Mouse (Mus musculus) right cerebral cortex, adult 18-20 months (tissue): Measurements from ENCODE around the gene Rabgap1l.
"Not testable (repeated sequence)": the region's sequence is repeated elsewhere in the genome, so short reads cannot be mapped to it uniquely, and the experiment has no call there.

Experiments used
- DNase-seq: peaks from one replicate; pipeline ENCODE4 v3.0.0; 2022; ENCODE audit warnings: mixed read lengths

Rabgap1l gene

DNA sequence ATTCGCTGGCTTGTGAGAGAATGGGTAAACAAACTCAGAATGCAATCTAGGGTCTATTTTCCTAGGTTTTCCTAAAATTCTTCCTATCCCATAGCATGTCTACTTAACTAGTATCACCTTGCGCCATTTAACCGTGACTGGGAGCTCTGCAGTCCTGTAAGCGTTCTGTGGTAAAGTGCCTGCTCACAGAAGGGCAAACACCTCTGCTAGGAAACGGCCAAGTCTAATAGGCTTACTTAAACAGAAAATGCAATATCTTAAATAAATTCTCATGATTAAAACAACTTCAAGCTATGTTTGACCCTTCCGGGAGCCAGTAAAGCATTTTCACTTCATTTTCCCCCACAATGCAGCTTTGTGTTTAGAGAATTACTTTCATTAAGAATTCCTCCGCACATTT lies 484.5 kb downstream of the Rabgap1l start:
- DNase-seq: no peak

DNA sequence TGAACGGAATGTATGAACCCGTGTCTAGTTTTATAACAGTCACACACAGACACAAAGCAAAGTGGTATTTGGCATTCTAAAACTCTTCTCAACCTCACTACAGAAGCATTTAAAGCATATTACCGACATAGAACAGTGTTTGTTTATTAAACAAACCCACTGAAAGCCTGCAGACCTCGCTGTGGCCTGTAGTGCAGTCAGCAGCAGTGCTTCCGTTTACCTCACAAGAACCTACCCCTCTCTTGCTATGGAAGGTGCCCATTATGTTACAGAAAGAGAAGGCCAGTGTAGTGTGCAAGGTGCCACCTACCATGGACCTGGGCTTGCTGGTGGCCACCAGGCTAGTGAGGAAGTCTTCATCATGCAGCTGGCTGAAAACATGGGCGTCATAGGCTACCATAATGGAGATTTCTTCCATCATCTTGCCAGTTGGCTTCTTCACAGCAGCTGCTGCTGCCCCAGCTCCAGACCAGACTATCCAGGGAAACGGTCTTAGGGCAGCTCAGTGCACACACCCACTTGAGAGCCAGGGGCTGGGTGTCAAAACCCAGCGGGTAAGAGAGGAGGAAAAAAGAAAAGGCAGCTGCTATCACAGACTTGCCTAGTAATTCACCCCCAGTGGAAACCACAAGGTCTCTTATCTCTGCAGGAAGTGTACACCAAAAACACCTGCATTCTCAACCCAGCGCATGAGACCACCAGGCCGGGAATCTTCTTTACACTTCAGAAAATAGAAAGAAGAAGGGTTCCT lies 486.0 kb downstream of the Rabgap1l start:
- no peak for DNase-seq

DNA sequence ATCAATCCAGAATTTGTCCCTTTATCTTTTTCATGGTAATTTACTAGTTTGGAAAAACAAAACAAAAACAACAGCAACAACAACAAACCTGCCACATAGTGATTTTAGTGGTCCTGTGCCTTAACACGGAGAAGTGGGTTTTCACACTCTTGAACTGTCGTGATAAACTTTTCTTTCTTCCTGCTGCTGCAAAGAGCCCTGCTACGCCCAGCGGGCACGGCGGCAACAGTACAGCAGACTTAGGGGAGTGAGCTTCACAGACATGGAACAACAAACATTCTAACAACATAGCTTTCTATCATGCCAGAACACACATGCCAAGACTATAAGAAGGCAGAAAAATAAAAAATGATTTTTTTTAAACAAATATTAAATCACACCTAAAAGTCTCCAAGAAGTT lies 486.7 kb downstream of the Rabgap1l start:
- no peak for DNase-seq

- no peak for DNase-seq
These were observed 487.2 kb downstream of the Rabgap1l start for GRCm38 (mm10) chr1:160305826-160306225.

DNA sequence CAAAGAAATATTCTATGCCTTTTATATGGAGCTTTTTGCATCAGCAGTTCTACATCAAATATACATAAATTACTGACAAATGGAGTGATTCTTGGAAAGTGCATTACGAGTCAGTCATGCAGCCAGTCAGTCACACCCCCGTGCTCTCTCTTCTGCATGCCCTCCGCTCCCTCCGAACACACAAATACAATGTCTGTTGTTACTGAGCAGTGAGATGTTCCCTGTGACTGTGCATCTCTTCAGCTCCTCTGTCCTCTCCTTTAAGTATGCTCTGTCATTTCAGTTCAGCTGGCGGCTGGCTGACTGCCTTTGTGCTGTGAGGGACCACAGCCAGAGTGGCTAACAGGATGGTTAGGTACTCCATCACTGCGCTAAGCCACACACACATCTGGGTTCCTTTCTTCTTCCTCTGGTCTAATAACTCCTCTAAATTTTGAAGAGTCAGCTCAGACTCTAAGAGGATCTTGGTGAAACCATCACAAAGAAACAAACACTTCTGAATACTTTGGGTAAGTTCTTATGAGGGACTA lies 488.0 kb downstream of the Rabgap1l start:
- DNase-seq: no peak

- no peak for DNase-seq
These were observed 490.7 kb downstream of the Rabgap1l start for GRCm38 (mm10) chr1:160302268-160302667.

- DNase-seq: no peak
These were observed 491.9 kb downstream of the Rabgap1l start for GRCm38 (mm10) chr1:160301156-160301555.

DNA sequence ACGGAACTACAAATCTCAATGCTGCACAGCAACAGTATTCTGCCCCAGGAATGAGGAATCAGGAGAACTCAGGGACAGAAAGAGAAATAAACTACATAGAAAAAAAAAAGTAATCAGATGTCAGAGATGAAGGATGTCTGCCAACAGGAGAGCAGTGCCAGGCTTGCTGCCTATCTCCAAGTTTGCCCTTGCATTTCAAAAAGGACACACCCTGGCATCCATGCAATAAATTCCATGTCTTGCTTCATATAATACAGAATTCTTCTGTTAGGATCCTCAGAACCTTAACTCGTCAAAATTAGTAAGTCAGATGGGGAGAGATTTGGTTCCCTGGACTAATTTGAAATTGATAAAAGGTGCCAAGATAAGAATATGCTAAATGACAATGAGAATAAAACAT lies 492.3 kb downstream of the Rabgap1l start:
- DNase-seq: no peak

GRCm38 (mm10) chr1:160299979-160300378 lies 493.0 kb downstream of the Rabgap1l start:
- DNase-seq: no peak

- no peak for DNase-seq
These were observed 494.1 kb downstream of the Rabgap1l start for GRCm38 (mm10) chr1:160298893-160299292.

GRCm38 (mm10) chr1:160297701-160298100 lies 495.3 kb downstream of the Rabgap1l start:
- DNase-seq: no peak

DNA sequence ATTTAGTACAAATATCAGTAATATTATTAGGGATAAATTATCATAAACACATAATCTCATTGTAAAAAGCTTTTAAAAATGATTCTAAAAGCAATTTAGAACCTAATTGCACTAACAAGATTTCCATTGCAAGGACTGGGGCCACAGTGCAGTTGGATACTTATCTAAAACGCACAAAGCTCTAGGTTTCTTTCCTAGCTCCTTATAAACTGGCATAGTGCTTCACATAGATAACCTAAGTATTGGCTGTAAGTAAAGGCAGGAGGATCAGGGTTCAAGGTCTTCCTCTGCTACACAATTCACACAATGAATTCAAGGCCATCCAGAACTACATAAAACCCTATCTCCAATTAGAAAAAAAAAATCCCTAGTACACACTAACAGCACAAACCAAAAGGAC lies 497.7 kb downstream of the Rabgap1l start:
- no peak for DNase-seq

GRCm38 (mm10) chr1:160293488-160293887 lies 499.5 kb downstream of the Rabgap1l start:
- DNase-seq: peak; percentile 31

DNA sequence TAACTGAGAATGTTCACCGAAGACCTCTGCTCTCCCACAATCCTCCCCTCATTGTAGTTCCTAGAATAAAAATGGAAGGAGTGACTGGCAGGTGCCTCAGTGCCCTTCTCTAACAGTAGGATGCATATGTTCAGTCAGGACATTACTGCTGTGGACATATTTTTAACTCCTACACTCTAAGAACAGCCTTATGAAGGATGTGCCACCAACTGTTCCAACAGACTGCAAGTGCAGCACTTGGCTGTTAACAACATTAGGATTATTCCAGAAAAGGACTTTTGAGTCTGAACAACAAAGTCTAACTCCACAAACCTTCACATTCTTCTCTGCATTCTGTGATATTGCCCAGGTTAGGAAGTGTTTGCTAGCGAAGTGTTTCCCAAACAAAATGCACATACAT lies 501.0 kb downstream of the Rabgap1l start:
- DNase-seq: peak; percentile 49

DNA sequence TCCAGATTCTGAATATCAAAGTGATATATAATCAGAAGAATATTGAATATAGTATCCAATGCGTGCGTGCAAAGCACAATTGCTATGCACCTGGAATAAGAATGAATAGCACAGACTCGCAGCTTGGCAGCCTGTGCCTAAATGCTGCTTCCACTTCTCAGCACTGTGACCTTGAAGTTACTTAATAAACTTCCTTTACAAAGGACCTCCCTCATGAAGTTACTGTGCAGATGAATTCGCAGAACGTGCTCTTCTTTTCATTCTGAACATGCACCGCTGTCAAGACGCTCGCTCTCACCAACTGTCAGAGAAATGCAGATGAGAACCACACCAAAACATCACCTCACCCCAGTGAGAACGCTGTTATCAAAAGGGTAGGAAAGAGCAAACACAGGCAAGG lies 502.8 kb downstream of the Rabgap1l start:
- DNase-seq: no peak

DNA sequence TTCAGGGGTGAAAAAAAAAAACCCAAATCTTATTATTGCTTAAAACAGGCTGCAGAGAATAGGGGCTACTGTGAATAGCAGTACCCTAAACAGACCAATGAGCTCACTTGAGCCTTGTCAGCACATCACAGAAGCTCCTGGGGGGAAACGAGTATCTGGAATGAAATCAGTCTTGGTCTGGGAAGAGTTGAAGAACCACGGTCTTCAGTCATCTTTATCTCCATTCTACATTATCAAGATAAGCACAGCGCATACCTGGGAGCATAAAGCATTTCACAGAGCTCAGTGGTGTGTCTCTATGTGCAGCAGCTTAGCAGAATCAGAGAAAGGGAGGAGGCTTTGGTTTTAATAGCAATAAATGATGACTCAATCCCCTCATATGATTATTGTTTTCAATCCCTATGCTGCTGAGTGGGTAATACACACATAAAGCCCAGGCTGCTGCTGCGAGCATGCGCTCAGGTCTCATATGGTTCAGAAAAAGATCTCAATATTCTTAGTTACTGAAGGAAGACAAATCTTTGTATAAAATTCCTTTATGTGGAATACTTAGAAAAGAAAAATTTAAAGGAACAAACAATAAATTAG lies 505.9 kb downstream of the Rabgap1l start:
- DNase-seq: no peak

DNA sequence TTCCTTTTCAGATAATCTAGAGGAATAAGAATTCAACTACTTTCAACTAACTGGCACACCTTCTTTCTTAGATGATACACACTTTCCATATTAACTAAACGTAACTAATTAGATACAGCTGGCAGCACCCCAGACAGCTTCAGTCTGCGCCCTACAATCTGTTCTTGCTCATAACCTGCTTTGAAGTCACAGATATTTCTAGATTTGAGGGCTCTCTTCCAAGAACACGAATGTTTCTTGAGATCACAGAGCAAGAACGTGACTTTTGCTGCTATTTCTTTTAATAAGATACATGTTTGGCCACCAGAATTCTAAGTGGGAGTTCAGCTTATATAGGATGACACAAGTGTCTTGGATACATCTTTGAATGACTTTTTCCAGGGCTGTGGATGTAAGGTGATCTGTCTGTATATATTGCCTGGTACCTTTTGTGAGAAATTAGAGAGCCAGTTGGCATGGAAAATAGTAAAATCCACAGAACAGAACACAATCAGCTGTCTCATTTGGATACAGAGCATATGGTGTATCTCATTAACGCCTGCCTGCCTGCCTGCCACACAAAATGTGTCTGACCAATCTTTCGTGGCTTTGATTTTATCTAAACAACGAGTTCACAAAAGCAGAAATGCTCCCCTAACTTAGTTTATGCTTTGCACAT lies 506.5 kb downstream of the Rabgap1l start:
- peak; percentile 46 for DNase-seq

GRCm38 (mm10) chr1:160284241-160284640 lies 508.8 kb downstream of the Rabgap1l start:
- no peak for DNase-seq

DNA sequence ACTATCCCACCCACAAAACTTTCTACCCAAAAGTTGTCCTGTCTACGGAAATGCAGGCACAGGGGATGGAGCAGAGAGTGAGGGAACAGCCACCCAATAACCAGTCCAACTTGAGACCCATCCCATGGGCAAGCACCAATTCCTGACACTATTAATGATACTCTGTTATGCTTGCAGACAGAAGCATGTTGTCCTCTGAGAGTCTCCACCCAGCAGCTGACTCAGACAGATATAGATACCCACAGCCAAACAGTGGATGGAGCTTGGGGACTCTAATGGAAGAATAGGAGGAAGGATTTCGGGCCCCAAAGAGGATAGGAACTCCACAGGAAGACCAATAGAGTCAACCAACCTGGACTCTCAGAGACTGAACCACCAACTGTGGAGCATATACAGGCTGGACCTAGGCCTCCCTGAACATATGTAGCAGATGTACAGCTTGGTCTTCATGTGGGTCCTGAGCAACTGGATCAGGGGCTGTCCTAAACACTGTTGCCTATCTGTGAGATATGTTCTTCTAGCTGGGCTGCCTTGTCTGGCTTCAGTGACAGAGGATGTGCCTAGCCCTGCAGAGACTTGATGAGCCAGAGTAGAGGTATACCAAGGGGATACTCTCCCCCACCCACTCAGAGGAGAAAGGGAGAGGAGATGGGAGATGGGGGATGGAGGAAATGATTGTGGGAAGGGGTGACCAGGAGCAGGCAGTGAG lies 510.7 kb downstream of the Rabgap1l start:
- DNase-seq: not testable (repeated sequence)

GRCm38 (mm10) chr1:160281337-160282084 lies 511.5 kb downstream of the Rabgap1l start:
- no peak for DNase-seq

DNA sequence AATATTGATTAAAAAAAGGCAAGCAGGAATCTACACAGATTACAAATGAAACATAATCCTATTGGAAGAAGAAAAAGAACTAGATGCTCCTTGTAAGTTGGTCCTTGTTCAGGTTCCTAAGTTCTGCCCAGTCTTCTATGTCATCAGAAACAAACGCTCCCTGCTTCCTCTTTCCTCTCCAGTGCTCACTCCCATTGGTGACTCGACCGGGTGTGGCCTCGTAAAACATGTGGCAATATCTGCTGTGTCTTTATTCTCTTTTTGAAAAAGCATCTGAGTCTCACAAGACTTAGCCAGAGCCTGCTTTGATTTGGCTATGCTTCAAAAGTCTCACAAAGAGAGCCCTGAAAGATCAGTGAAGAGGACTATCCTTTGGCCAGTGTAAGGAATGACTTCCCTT lies 512.4 kb downstream of the Rabgap1l start:
- no peak for DNase-seq

DNA sequence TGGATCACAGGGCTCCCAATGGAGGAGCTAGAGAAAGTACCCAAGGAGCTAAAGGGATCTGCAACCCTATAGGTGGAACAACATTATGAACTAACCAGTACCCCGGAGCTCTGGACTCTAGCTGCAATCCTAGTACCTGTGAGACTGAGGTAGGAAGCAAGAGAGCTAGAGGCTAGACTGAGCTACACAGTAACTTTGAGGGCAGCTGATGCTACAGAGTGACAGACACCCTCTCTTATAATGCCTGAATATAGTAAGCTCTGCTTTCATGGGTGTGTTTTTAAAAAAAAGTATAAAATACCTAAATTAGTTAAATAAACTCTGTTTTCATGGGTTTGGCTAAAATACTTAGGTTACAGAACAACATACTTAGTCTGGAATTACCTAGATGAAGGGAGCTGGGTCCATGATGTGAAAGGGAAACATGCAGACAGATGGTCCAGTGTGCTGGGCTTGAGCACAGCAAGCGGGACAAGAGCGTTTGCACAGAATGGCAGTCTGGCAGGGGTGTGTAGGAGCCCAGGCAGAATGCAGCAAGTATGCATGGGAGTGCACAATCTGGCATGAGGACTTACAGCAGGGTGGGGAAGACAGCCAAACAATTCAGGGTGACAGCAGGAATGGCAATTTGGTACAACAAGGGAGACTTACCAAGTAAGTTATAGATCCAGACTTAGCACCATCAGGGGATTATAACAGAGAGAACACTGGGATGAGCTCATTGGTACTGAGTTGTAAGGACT lies 514.9 kb downstream of the Rabgap1l start:
- peak; percentile 67 for DNase-seq
